Mouse (Mus musculus): ENCODE data around the gene Mertk. TPM values are rescaled to one million over a fixed set of nuclear protein-coding genes. Genes with fewer than 3 reads are reported as not detected.

Mertk gene
- polyA plus RNA-seq, 1 experiment from 2014 or later = 2.2 TPM

GRCm38 (mm10) chr2:128771048-128771447 is 72.3 kb downstream of the Mertk start:
- Histone ChIP-seq H3K36me3 (replicated peaks; ENCODE audit: control insufficient read depth, insufficient read depth) (no peaks in the 10 kb centered on the region), H3K4me3 (replicated peaks; ENCODE audit: low read length) (no peak overlapping the region), H3K4me1 (replicated peaks; ENCODE audit: control insufficient read depth, insufficient read depth, low read length) (no peaks in the 10 kb centered on the region), H3K27me3 (ENCODE audit: control insufficient read depth, insufficient read depth, low read length) (no peaks in the 10 kb centered on the region), H3K9me3 (ENCODE audit: control insufficient read depth, low read length) (no peaks in the 10 kb centered on the region), H3K27ac (no peak overlapping the region), H3K9ac (no peak overlapping the region), H3K4me2 (replicated peaks) (no peak overlapping the region)
- ATAC-seq (ENCODE audit: low FRiP score) (no peak), DNase-seq (ENCODE audit: low spot score) (no peak)
- 87% methylated on average over 4 of the region's 4 CpGs for WGBS

DNA sequence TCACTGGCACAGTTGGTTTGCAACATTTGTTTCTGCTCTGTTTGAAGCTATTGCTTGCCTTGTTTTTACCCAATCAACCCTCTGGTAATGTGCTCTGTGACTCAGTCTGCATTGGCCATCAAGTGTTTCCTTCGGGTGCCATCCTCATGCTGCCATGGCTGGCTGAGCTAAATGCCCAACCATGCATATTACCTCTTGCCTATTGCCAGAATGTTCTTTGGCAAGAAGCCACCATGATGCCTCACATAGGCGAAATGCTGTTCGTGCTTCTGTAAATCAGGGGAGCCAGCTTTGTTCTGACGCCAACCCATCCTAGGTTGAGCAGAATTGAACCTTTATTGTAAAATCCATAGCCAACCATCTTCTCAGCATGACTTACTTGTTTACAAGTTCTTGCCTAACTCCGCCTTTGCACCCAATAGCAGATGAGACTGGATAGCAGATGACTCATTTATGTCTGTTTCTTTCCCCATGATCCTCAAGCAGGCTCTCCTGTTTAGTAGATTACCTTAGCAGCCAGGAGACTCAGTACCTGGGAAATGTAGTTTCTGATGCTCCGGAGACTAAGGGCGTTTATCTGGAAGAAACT is 73.1 kb downstream of the Mertk start:
- no peaks in the 10 kb centered on the region for H3K9me3 ChIP-seq (ENCODE audit: control insufficient read depth, low read length)
- H3K9ac ChIP-seq = no peak overlapping the region
- no peak overlapping the region for H3K27ac ChIP-seq
- DNase-seq (ENCODE audit: low spot score) (no peak), ATAC-seq (ENCODE audit: low FRiP score) (no peak)
- H3K4me1 ChIP-seq (replicated peaks; ENCODE audit: control insufficient read depth, insufficient read depth, low read length) = no peaks in the 10 kb centered on the region
- WGBS = 87% methylated on average over 7 of the region's 7 CpGs
- no peak overlapping the region for H3K4me3 ChIP-seq (replicated peaks; ENCODE audit: low read length)
- no peaks in the 10 kb centered on the region for H3K27me3 ChIP-seq (ENCODE audit: control insufficient read depth, insufficient read depth, low read length)
- no peak overlapping the region for H3K4me2 ChIP-seq (replicated peaks)
- no peaks in the 10 kb centered on the region for H3K36me3 ChIP-seq (replicated peaks; ENCODE audit: control insufficient read depth, insufficient read depth)

DNA sequence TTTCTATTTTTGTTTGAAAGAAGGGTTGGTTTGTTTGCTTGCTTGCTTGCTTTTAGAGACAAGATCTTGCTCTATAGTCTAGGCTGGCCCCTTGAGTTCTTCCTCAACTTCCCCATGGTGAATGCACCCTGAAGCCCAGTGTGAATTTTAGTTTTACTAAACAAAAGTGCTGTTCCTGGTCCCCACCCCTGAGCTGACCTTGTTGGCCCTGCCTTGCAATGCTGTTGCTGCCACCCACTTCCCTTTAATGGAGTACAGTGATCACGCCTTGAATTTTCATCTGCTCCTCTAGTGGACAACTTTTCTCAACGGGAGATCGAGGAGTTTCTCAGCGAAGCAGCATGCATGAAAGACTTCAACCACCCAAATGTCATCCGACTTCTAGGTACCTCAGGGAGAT is 83.5 kb downstream of the Mertk start:
- no peaks in the 10 kb centered on the region for H3K9me3 ChIP-seq (ENCODE audit: control insufficient read depth, low read length)
- no peak overlapping the region for H3K9ac ChIP-seq
- H3K4me3 ChIP-seq (replicated peaks; ENCODE audit: low read length) = no peak overlapping the region
- no peaks in the 10 kb centered on the region for H3K4me1 ChIP-seq (replicated peaks; ENCODE audit: control insufficient read depth, insufficient read depth, low read length)
- no peaks in the 10 kb centered on the region for H3K36me3 ChIP-seq (replicated peaks; ENCODE audit: control insufficient read depth, insufficient read depth)
- no peaks in the 10 kb centered on the region for H3K27me3 ChIP-seq (ENCODE audit: control insufficient read depth, insufficient read depth, low read length)
- 95% methylated on average over 5 of the region's 5 CpGs for WGBS
- H3K4me2 ChIP-seq (replicated peaks) = no peak overlapping the region
- no peak overlapping the region for H3K27ac ChIP-seq
- ATAC-seq (ENCODE audit: low FRiP score) (no peak), DNase-seq (ENCODE audit: low spot score) (no peak)

GRCm38 (mm10) chr2:128783660-128784345 is 85.0 kb downstream of the Mertk start:
- 81% methylated on average over 10 of the region's 10 CpGs for WGBS
- no peak overlapping the region for H3K4me2 ChIP-seq (replicated peaks)

GRCm38 (mm10) chr2:128784814-128785213 is 86.1 kb downstream of the Mertk start:
- Histone ChIP-seq H3K36me3 (replicated peaks; ENCODE audit: control insufficient read depth, insufficient read depth) (no peaks in the 10 kb centered on the region), H3K4me3 (replicated peaks; ENCODE audit: low read length) (no peak overlapping the region), H3K4me2 (replicated peaks) (no peak overlapping the region), H3K27me3 (ENCODE audit: control insufficient read depth, insufficient read depth, low read length) (no peaks in the 10 kb centered on the region), H3K4me1 (replicated peaks; ENCODE audit: control insufficient read depth, insufficient read depth, low read length) (no peaks in the 10 kb centered on the region), H3K27ac (no peak overlapping the region), H3K9ac (no peak overlapping the region), H3K9me3 (ENCODE audit: control insufficient read depth, low read length) (no peaks in the 10 kb centered on the region)
- no peak for ATAC-seq (ENCODE audit: low FRiP score)
- 93% methylated on average over 7 of the region's 7 CpGs for WGBS
- DNase-seq (ENCODE audit: low spot score) = no peak

More at GRCm38 (mm10) chr2:128783660-128784345, 85.0 kb downstream of the Mertk start:
- H3K27ac ChIP-seq = no peak overlapping the region
- no peaks in the 10 kb centered on the region for H3K9me3 ChIP-seq (ENCODE audit: control insufficient read depth, low read length)
- H3K4me3 ChIP-seq (replicated peaks; ENCODE audit: low read length) = no peak overlapping the region
- ATAC-seq (ENCODE audit: low FRiP score) = no peak
- H3K36me3 ChIP-seq (replicated peaks; ENCODE audit: control insufficient read depth, insufficient read depth) = no peaks in the 10 kb centered on the region
- H3K27me3 ChIP-seq (ENCODE audit: control insufficient read depth, insufficient read depth, low read length) = no peaks in the 10 kb centered on the region
- no peaks in the 10 kb centered on the region for H3K4me1 ChIP-seq (replicated peaks; ENCODE audit: control insufficient read depth, insufficient read depth, low read length)
- no peak for DNase-seq (ENCODE audit: low spot score)
- no peak overlapping the region for H3K9ac ChIP-seq

DNA sequence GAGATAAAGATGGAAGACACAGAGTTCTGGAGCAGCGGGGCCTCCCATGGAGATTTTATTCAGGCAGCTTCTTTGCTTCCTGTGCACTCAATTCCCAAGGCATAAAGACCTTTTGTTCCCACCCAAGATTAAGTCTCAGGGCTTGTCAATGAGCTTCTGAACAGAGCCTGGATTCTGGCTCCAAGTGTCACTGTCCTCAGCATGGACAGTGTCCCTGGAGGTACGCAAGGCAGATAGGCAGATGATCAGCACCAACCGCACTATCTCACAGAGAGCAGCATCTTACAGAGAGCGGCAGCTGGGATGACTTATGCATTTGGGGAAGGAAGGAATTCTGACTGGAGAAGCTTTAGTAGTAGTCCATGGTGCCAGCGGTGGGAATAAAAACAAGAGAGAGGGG is 87.6 kb downstream of the Mertk start:
- Histone ChIP-seq H3K4me1 (replicated peaks; ENCODE audit: control insufficient read depth, insufficient read depth, low read length) (no peaks in the 10 kb centered on the region), H3K4me3 (replicated peaks; ENCODE audit: low read length) (no peak overlapping the region), H3K27ac (no peak overlapping the region), H3K4me2 (replicated peaks) (no peak overlapping the region), H3K36me3 (replicated peaks; ENCODE audit: control insufficient read depth, insufficient read depth) (no peaks in the 10 kb centered on the region), H3K9me3 (ENCODE audit: control insufficient read depth, low read length) (no peaks in the 10 kb centered on the region), H3K9ac (no peak overlapping the region), H3K27me3 (ENCODE audit: control insufficient read depth, insufficient read depth, low read length) (no peaks in the 10 kb centered on the region)
- ATAC-seq (ENCODE audit: low FRiP score) = no peak
- DNase-seq (ENCODE audit: low spot score) = no peak
- 35% methylated on average over 5 of the region's 5 CpGs for WGBS

DNA sequence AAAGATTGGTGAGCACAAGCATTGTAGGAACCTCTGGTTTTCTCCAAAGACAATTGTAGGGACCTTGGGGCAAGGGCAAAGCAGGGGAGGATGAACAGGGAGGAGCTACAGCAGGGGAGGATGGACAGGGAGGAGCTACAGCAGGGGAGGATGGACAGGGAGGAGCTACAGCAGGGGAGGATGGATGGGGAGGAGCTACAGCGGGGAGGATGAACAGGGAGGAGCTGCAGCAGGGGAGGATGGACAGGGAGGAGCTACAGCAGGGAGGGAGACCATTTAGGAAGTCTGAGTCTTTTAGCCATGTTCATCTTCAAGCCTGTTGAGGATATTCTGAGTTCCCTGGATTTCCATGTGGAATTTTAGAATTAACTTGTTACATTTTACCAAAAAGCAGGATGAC is 88.0 kb downstream of the Mertk start:
- Histone ChIP-seq H3K27me3 (ENCODE audit: control insufficient read depth, insufficient read depth, low read length) (no peaks in the 10 kb centered on the region), H3K4me3 (replicated peaks; ENCODE audit: low read length) (no peak overlapping the region), H3K36me3 (replicated peaks; ENCODE audit: control insufficient read depth, insufficient read depth) (no peaks in the 10 kb centered on the region), H3K9me3 (ENCODE audit: control insufficient read depth, low read length) (no peaks in the 10 kb centered on the region), H3K9ac (no peak overlapping the region), H3K4me1 (replicated peaks; ENCODE audit: control insufficient read depth, insufficient read depth, low read length) (no peaks in the 10 kb centered on the region), H3K4me2 (replicated peaks) (no peak overlapping the region), H3K27ac (no peak overlapping the region)
- ATAC-seq (ENCODE audit: low FRiP score) (no peak), DNase-seq (ENCODE audit: low spot score) (no peak)
- 68% methylated on average over 1 of the region's 1 CpGs for WGBS

DNA sequence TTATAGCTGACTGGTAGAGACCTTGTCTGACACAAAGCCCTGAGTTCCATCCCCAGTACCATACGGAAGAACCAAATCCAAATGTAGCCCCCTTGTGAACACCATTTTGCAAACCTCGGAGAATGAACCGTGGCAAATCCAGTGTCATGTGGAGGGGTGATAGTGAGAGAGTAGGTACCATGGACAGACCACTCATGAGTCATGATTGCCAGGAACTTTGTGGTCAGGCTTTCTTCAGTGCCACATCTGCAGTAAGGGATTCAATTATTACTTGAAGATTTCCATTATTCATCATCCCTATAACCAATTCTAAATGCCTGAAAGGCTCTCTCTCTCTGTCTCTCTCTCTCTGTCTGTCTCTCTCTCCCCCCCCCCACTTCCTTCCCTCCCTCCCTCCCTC is 89.0 kb downstream of the Mertk start:
- Histone ChIP-seq H3K4me3 (replicated peaks; ENCODE audit: low read length) (no peak overlapping the region), H3K9ac (no peak overlapping the region), H3K4me1 (replicated peaks; ENCODE audit: control insufficient read depth, insufficient read depth, low read length) (no peaks in the 10 kb centered on the region), H3K27me3 (ENCODE audit: control insufficient read depth, insufficient read depth, low read length) (no peaks in the 10 kb centered on the region), H3K27ac (no peak overlapping the region), H3K36me3 (replicated peaks; ENCODE audit: control insufficient read depth, insufficient read depth) (no peaks in the 10 kb centered on the region), H3K4me2 (replicated peaks) (no peak overlapping the region), H3K9me3 (ENCODE audit: control insufficient read depth, low read length) (no peaks in the 10 kb centered on the region)
- WGBS = 92% methylated on average over 3 of the region's 3 CpGs
- ATAC-seq (ENCODE audit: low FRiP score) (no peak), DNase-seq (ENCODE audit: low spot score) (no peak)

DNA sequence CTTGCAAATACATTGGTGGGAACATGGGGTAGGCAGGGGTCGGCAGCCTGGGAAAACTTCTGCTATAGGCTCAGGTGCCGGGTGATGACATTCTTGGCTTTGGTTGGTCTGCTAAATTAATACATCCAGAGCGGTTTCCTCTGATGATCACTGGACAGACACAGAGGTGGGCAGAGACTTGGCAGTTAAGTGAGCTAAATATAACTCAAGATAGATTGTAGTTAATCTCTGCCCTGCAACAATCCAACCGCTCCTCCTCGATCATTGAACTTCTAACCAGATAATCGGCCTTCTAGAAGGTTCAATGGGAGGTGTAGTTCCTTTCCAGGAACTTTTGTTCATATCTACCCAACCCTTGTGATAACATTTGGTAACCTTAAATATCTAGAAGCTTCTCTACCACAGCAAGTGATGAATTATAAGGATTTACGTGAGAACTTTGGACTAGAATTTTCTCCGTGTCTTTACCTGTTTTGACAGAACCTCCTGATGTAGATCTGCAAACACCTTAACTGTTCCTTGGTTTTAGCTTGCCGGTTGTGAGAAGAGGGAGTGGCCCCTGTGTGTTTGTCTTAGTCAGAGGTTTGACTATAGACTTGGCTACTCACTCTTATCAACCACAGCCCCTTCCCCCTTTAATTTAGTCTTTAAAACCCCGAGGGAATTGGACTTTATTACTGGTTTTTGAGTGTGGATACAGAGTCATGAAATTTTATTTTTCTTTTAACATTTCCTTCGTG is 92.3 kb downstream of the Mertk start:
- H3K36me3 ChIP-seq (replicated peaks; ENCODE audit: control insufficient read depth, insufficient read depth) = no peaks in the 10 kb centered on the region
- H3K4me2 ChIP-seq (replicated peaks) = no peak overlapping the region
- no peak for DNase-seq (ENCODE audit: low spot score)
- no peaks in the 10 kb centered on the region for H3K4me1 ChIP-seq (replicated peaks; ENCODE audit: control insufficient read depth, insufficient read depth, low read length)
- H3K9me3 ChIP-seq (ENCODE audit: control insufficient read depth, low read length) = no peaks in the 10 kb centered on the region
- no peak overlapping the region for H3K9ac ChIP-seq
- H3K27me3 ChIP-seq (ENCODE audit: control insufficient read depth, insufficient read depth, low read length) = no peaks in the 10 kb centered on the region
- no peak overlapping the region for H3K4me3 ChIP-seq (replicated peaks; ENCODE audit: low read length)
- H3K27ac ChIP-seq = no peak overlapping the region
- WGBS = 90% methylated on average over 11 of the region's 11 CpGs
- no peak for ATAC-seq (ENCODE audit: low FRiP score)

Measured in hindbrain, embryonic 14.5 days (tissue).